Mouse (Mus musculus) adrenal gland, adult 2 months (tissue): Measurements from ENCODE around the gene Nr1d1. TPM values are rescaled to one million over a fixed set of nuclear protein-coding genes. Genes with fewer than 3 reads are reported as not detected.

Experiments
- DNase-seq: peaks from one replicate; pipeline ENCODE4 v3.0.0; 2021
- polyA plus RNA-seq: library from polyadenylated mRNA; depleted of rRNA; stranded (reverse); fragments of >200 nt; gene quantifications from 2 replicates; pipeline ENCODE4 v1.2.3, GENCODE M21; 2012
- total RNA-seq, 2 experiments: library from RNA; stranded (reverse); gene quantifications; 2 replicates each; pipeline ENCODE4 v1.2.3; 2021

Gene Nr1d1
- total and polyA plus RNA-seq, 3 experiments: 135 to 577 (median 155) TPM

DNA sequence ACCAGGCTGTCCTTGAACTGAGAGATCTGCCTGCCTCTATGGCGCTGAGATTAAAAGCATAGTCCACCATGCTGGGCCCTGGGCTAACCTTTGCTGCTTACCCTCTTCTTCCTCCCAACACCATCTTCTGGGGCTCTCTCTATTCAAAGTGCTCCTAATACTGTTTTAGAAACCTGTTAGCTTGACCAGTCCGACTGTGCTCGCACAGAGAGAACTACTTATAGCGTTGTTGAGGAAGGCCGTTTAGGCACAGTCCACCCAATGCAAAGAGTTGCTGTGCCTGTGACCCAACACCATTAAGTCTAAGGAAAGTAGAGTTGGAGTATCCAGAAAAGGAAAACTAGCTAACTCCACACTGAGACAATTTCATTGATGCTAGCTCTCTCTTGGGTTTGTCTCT is 13.0 kb upstream of the Nr1d1 start:
- no peak for DNase-seq

DNA sequence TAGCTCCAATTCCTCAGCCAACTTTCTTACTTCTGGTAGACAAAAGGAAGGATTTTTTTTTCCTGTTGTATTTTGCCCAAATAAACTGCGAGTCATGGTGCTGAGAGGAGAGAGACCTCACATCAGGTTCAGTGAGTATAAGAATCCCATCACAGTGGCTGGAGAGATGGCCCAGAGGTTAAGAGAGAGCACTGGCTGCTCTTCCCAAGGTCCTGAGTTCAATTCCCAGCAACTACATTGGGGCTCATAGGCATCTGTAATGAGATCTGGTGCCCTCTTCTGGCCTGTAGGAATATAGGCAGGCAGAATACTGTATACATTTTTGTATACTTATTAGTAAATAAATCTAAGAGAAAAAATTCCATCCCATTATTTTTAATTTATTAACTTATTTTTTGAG is 12.6 kb upstream of the Nr1d1 start:
- no peak for DNase-seq

DNA sequence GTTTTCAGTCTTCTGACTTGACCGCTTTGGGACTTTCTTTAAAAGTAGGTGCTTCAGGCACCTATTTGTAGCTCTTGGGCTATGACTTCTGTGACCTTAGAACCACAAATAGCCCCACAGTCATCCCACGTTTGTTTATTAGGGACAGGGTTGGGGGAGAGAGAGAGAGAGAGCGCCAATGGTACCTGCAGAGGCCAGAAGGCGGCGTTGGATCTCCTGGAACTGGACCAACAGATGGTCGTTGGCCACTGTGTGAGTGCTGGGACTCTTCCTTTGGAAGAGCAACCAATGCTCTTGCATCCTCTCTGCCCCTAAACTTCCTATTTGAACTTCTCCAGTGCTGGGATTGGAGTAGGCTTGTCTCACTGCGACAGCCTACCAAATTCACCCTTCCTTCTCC is 12.1 kb upstream of the Nr1d1 start:
- no peak for DNase-seq

- peak; percentile 97 for DNase-seq
Observed at GRCm38 (mm10) chr11:98786359-98787214, 11.5 kb upstream of the Nr1d1 start.

GRCm38 (mm10) chr11:98785772-98786281 is 10.7 kb upstream of the Nr1d1 start:
- peak; percentile 87 for DNase-seq

DNA sequence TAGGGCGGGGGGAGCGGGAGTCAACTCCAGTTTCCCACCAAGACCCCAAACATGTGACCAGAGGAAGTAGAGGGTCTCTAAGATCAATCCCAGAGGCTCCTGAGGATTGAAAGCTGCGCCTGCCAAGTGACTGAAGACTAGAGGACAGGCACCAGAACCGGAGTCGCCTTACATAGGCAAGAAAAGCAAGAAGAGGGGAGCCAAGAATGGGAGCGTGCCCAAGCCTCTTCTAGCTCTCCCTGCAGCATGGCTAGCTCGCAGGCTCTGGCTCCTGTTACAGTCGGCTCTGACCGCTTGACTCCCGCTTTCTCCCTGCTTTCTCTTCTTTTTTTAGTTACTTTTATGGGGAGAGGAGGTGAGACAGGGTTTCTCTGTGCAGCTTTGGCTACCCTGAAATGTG is 10.1 kb upstream of the Nr1d1 start:
- DNase-seq: no peak

DNA sequence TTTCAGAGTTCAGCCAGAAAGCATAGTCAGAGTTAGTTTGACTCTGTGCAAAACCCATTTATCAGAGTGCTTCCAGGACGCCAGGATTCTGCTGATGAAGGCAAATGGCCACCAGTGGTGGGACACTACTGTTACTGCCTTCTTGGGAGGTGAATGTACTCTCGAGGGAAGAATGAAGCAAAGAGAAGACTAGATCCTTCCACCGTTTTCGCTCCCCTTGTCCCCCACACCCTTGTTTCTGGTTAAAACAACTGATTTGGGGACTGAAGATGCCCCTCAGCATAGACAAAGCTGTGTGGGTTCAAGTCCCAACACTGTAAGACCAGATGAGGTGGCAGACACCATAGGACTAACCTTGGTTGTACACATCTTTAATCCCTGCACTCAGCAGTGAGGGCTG is 9.0 kb upstream of the Nr1d1 start:
- DNase-seq: no peak

DNA sequence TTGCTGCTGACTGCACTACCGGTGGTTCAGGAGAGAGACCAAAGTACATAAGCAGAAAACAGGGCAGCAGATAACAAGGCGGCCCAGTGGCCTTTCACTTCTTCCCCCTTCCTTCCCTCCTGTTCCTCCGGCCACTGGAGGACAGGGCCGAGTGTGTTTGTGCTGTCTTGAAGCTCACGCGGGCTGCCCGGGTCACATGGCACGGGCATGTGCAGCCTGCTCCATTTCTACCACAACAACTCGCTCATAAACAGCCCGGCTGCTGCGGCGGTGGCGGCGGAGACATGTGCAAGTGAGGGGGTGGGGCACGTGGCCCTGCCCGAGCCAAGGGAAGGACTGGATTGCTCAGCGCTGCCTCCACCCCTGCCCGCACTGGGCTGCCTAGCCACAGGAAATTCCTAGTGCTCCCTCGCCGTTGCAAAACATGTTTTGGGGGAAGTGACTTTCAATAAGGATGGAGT is 8.1 kb upstream of the Nr1d1 start:
- peak; percentile 99 for DNase-seq

DNA sequence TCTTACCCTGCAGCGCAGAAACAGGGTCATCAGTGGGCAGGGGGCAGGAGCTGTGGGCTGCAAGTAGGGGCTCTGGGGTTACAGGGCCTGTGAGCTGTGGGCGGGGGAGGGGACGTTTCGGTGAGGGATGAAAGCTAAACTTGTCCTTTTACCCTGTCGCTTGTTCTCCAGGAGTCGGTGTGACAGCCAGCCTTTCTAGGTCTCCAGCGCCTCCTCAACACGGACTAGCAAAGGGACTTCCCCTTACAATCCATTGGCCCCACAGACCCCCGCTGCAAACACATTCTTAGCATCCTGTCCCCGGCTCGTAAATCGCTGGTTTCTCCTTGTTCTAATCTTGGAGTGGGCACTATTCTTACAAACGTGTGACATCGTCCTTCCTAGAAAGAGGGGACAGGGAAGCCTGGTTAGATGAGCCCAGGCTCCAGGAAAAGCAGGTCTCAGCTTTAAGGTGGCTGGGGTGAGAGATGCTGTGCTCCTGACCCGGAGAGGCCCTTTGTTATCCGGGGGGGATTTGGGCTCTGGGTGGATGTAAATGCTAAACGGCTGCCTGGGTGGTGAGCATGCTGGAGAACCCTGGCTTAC is 7.6 kb upstream of the Nr1d1 start:
- peak; percentile 55 for DNase-seq

DNA sequence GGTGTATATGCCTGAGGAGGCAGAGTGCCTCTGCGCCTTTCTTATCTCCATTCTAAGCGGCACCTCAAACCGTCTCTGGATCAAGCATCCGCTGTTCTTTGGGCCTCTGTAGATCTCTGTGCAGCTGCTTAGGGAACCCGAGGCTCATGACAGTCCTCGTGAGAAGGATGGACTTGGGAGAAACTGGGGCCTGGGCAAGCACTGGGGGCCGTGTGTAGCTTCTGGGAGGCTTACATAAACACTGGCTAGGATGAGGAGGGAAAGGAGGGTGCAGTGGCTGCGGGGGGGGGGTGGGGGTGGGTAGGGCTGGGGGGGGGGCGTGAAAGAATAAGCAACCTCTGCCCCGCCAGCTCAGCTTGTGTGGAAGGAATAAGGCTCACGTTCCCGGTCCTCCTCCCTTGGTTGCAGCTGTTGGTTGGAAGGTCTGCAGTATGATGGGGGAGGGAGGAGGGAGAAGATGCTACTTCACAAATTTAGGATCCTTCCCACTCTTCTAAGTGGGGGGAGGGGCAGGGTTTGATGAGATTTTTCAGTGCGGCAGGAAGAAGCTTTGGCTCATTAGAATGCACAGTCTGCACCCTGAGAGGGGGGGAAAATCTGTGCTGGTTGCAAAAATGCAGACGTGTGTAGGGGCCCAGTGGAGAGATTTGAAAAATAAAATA is 6.8 kb upstream of the Nr1d1 start:
- DNase-seq: no peak

- no peak for DNase-seq
Observed at GRCm38 (mm10) chr11:98777888-98778287, 2.8 kb upstream of the Nr1d1 start.

DNA sequence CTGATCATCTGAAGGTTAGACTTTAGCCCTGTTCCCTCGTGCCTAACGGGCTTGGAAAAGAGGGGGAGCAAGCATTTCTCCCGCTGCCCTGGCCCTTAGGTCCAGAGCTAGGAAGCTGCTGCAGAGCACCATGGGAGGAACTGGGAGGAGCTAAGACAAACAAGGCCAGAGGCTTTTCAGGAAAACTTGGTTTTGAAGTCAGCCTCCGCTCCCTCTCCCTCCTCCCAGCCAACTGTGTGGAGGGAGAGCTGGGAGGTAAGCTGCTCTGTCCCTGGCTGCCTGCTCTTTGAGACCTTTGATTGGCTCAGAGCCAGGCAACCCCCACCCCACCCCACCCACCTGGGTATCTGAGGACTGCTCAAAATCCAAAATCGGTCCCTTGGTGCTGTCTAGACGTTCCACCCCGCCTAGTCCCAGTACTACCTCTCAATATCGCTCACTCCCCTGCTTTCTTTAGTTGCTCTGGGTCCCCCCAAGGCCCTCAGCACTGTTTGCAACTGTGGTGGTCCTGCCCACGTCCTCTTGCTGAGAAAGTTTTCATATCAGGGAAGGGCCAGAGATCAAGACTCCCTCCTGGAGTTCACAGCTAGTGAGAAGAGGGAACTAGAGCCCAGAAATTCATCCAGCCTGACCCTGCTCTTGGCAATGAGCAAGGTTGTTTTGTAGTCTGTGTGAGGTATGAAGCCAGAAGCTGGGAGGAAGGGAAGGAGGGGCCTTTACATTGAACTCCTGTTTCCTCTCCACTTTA is 1.9 kb upstream of the Nr1d1 start:
- peak; percentile 90 for DNase-seq

DNA sequence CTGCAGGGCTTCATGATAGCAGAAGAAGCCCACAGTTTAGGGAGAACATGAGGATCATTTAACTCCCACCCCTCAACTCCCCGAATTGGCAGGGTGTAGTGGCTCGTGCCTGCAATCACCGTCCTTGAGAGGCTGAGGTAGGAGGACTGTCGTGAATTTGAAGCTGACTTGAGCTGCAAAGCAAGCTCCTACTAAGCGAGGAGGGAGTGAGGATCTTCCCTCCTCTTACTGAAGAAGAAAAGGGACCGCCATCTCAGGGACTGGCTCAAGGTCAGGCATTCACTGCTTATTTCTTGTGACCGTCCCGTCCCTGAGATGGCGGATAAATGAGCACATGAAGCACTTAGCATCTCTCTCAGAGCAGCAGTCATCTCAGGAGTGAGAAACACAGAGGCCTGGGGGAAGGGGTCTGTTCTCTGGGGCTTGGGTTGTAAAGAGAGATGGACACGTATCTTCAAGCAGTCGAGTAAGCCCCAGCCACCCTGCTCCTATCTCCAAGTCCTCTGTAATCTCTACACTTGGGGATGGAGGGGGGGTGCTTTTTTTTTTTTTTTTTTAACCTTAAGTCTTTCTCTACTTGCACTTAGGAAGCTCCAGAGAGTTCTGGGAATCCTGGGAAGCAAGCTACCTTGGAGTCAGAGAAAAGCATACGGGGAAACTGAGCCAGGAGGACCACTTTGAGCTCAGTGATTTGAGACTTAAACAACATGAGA is 1.1 kb upstream of the Nr1d1 start:
- no peak for DNase-seq

DNA sequence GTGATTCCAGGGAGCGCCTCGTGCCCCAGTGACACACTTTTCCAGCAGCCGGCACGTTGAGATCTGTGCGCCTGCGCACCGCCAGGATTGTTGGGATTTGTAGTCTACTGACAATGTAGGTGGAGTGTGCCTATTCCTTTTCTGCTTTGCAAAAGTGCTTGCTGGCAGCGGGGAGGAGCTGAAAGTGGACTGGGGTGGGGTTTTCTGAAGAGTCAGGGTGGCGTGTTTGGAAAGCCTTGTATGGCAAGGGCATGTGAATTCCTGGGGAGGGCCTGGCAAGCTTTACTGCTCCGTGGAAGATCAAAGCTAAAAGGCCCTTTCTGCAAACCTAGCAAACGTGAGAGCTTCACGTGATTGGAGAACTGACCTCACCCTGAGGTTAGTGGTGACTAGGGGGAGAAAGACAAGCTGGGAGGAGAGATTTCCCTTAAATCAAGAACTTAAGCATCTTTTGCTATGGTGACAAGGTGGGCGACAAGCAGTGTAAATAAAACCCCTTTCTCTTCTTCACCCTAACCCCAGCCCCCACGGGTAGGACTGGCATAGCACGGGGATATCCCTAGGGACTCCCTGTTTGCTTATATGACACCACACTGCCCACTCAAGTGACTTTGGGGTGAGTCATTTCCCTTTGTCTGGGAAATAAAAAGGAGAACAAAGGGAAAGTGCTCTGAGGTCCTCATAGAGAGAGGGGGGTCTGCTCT is 367 bp upstream of the Nr1d1 start:
- DNase-seq: peak; percentile 100

- DNase-seq: peak; percentile 100
Observed at GRCm38 (mm10) chr11:98773635-98774295, 1.4 kb downstream of the Nr1d1 start.

- peak; percentile 92 for DNase-seq
Observed at GRCm38 (mm10) chr11:98772667-98773171, 2.4 kb downstream of the Nr1d1 start.

- peak; percentile 63 for DNase-seq
Observed at GRCm38 (mm10) chr11:98771844-98772525, 3.1 kb downstream of the Nr1d1 start.

- DNase-seq: no peak
Observed at GRCm38 (mm10) chr11:98771131-98771530, 4.0 kb downstream of the Nr1d1 start.
